Mouse (Mus musculus) right cerebral cortex, postnatal 36 days (tissue): Measurements from ENCODE around the gene Prkar2b.

Experiments
- DNase-seq, 2 experiments: peaks; one replicate each; pipeline ENCODE4 v3.0.0; 2022; ENCODE audit warnings: low spot score in 2 of 2, mixed read lengths in 1 of 2

The Prkar2b gene

GRCm38 (mm10) chr12:31925343-31925742 lies 135.8 kb downstream of the Prkar2b start:
- DNase-seq: no peak

GRCm38 (mm10) chr12:31924135-31924534 lies 137.0 kb downstream of the Prkar2b start:
- DNase-seq: no peak

DNA sequence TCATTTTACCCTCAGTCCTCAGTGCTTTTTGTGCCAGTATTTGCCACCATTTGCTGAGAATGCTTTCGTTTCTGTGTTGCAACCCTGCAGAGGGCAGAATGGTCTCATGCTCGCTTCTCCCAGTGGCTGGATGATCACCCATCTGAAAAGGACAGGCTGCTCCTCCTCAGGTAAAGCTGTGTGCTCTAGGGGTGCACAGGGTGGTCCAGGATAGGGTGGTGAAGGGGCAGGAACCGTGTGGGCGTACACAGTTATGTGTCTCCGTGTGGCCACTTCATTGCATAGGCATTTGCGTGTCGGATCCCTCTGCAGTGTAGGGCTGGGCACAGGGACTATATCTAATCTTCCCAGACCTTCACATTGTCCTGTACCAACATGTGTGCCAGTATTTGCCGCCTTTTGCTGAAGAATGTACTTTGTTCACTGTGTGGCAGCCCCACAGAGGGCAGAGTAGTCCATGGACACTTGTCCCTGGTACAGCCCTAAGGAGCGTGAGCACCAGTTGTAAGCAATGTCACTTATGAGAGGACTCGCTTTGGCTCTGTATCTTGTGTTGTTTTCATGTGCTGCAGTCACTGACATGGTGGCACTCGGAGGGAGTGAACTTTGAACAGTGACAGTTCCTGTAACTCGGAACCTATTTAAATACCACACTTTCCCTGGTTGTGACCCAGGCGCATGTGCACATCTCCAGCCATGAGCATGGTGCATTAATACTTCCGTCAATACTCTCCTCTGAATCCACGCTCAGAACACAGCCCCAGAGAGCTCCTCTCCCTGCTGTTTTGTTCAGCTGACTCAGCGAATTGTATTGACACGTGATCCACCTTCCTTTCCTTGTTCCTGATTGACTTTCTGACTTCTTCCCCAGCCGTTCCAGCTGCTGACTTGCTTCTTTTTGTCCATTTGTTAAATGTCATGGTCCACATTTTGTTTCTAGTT lies 140.4 kb downstream of the Prkar2b start:
- DNase-seq: no peak

DNA sequence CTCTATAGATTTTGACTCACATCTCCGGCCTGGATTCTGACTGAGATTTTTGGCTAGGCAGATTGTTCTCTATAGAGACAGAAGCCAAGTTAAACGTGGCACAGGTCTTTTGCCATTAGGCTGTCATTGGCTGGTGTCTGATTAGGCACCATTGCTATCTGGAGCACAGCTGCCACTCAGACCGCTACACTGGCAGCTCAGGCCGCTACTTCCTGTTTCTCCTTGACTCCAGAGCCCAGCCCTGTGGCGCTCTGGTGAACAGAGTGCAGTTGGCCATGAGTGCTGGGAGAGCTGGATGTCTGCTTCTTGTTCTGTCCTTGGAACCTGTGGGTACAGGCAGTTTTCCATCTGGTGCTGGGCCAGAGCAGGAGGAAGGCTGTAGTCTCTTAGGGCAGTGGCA lies 143.9 kb downstream of the Prkar2b start:
- no peak for DNase-seq

DNA sequence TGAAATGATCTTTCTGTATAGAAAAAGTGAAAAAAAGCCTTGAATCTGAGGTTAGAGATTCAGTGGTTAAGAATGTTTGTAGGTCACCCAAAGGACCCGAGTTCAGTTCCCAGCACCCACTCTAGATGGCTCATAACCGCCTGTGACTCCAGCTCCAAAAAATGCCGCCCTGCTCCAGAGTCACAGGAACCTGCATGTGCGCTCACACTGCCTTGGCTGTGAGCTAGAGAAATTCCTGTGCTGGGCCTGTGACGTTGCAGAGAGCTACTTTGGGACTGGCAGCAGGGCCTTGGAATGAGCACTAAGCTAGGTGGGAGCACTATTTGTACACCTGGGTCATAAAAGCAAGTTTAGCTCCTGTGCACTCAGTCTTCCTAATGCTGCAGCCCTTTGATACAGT lies 144.4 kb downstream of the Prkar2b start:
- no peak for DNase-seq

DNA sequence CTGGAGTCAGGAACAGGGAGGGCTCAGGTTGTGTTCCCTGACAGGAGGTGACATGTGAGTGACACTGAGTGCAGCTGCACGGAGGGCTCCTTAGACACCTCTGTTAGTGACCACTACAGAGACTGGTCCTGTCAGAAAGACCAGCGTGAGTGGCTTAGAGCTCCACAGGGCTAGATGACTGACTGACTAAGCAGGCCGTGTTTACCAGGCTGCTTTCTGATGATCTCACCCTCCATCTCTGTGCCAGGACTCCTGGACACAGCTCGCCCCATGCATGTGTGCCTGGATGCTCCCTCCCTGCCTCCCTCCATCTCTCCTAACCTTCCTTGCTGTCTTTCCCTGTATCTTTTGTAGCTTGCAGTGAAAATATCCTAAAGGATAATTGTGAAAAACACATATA lies 147.5 kb downstream of the Prkar2b start:
- no peak for DNase-seq

DNA sequence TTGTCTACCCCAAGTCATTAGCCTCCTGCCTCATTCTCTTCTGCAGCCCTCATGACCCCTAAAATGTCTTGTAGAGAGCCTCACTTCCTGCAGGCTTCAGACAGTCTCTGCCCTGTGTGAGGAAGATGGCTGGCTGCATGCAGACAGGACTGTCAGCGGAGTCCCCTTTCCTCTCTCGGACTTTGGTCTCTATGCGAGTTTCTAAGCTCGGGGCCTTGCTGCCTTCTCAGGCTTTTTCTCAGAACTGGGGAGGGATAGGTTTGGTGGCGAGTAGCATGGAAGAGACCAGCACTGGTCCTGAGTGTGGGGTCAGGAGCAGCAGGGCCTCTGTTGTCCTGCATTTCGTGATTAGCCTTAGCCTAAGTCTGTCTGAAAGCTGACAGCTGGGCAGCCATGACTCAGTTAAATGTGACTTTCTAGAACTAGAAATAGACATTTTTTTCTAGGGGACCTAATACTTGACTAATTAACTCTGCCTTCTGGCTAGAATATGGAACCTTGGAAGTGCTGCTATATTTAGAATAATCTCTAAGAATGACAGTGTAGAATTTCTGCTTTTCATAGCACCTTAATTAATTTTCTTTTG lies 148.0 kb downstream of the Prkar2b start:
- DNase-seq: no peak
